Mouse (Mus musculus): ENCODE results near the gene Rab26. TPM values are rescaled to one million over a fixed set of nuclear protein-coding genes. Genes with fewer than 3 reads are reported as not detected.

The Rab26 gene
- polyA plus RNA-seq, 1 experiment: 0.42 TPM

- Histone ChIP-seq H3K4me3 (ENCODE audit: insufficient read depth, poor library complexity, severe bottlenecking) (no peak overlapping the region), H3K79me3 (ENCODE audit: low read depth) (peaks cover 2% of the 10 kb centered on the region), H3ac (ENCODE audit: control insufficient read depth, insufficient read length, low read depth) (no peak overlapping the region), H3K36me3 (ENCODE audit: control insufficient read depth, insufficient read depth) (peaks cover 64% of the 10 kb centered on the region), H3K79me2 (ENCODE audit: control insufficient read depth, insufficient read depth) (no peaks in the 10 kb centered on the region), H3K27me3 (ENCODE audit: control insufficient read depth, insufficient read depth, insufficient read length) (no peaks in the 10 kb centered on the region)
- TF ChIP-seq FOSL1 (IDR thresholded peaks at IDR 0.05; ENCODE audit: insufficient read depth, low read length, poor library complexity, severe bottlenecking) (no peak), MYOD1 (IDR thresholded peaks at IDR 0.05; ENCODE audit: control insufficient read depth, insufficient read length, low read depth) (no peak), CEBPB (IDR thresholded peaks at IDR 0.05; ENCODE audit: low read depth) (no peak), CTCF (IDR thresholded peaks at IDR 0.05; ENCODE audit: control insufficient read depth, insufficient read depth, insufficient read length) (no peak), MAX (IDR thresholded peaks at IDR 0.05) (no peak), MYOG (IDR thresholded peaks at IDR 0.05; ENCODE audit: control insufficient read depth, extremely low read depth, insufficient read length) (no peak), USF1 (IDR thresholded peaks at IDR 0.05; ENCODE audit: low read depth) (no peak)
Observed at GRCm38 (mm10) chr17:24513609-24514008, 20.4 kb downstream of the Rab26 start.

- H3K4me3 ChIP-seq (ENCODE audit: insufficient read depth, poor library complexity, severe bottlenecking): no peak overlapping the region
- H3ac ChIP-seq (ENCODE audit: control insufficient read depth, insufficient read length, low read depth): no peak overlapping the region
- H3K79me2 ChIP-seq (ENCODE audit: control insufficient read depth, insufficient read depth): no peaks in the 10 kb centered on the region
- H3K27me3 ChIP-seq (ENCODE audit: control insufficient read depth, insufficient read depth, insufficient read length): no peaks in the 10 kb centered on the region
- no peak for TF ChIP-seq MYOD1 (IDR thresholded peaks at IDR 0.05; ENCODE audit: control insufficient read depth, insufficient read length, low read depth)
- no peak for TF ChIP-seq MYOG (IDR thresholded peaks at IDR 0.05; ENCODE audit: control insufficient read depth, extremely low read depth, insufficient read length)
- no peak for TF ChIP-seq CEBPB (IDR thresholded peaks at IDR 0.05; ENCODE audit: low read depth)
- TF ChIP-seq CTCF (IDR thresholded peaks at IDR 0.05; ENCODE audit: control insufficient read depth, insufficient read depth, insufficient read length): no peak
- no peak for TF ChIP-seq FOSL1 (IDR thresholded peaks at IDR 0.05; ENCODE audit: insufficient read depth, low read length, poor library complexity, severe bottlenecking)
- no peak for TF ChIP-seq MAX (IDR thresholded peaks at IDR 0.05)
- no peak for TF ChIP-seq USF1 (IDR thresholded peaks at IDR 0.05; ENCODE audit: low read depth)
- H3K36me3 ChIP-seq (ENCODE audit: control insufficient read depth, insufficient read depth): peaks cover 37% of the 10 kb centered on the region
- no peaks in the 10 kb centered on the region for H3K79me3 ChIP-seq (ENCODE audit: low read depth)
Observed at GRCm38 (mm10) chr17:24507806-24508460, 26.1 kb downstream of the Rab26 start.

- no peak overlapping the region for H3K4me3 ChIP-seq (ENCODE audit: insufficient read depth, poor library complexity, severe bottlenecking)
- no peaks in the 10 kb centered on the region for H3K27me3 ChIP-seq (ENCODE audit: control insufficient read depth, insufficient read depth, insufficient read length)
- H3K79me3 ChIP-seq (ENCODE audit: low read depth): no peaks in the 10 kb centered on the region
- no peaks in the 10 kb centered on the region for H3K79me2 ChIP-seq (ENCODE audit: control insufficient read depth, insufficient read depth)
- TF ChIP-seq MYOD1 (IDR thresholded peaks at IDR 0.05; ENCODE audit: control insufficient read depth, insufficient read length, low read depth) (no peak), MYOG (IDR thresholded peaks at IDR 0.05; ENCODE audit: control insufficient read depth, extremely low read depth, insufficient read length) (no peak), CTCF (IDR thresholded peaks at IDR 0.05; ENCODE audit: control insufficient read depth, insufficient read depth, insufficient read length) (no peak)
- H3K36me3 ChIP-seq (ENCODE audit: control insufficient read depth, insufficient read depth): peaks cover 35% of the 10 kb centered on the region
- H3ac ChIP-seq (ENCODE audit: control insufficient read depth, insufficient read length, low read depth): no peak overlapping the region
Observed at GRCm38 (mm10) chr17:24507129-24507664, 26.8 kb downstream of the Rab26 start.

- TF ChIP-seq CEBPB (IDR thresholded peaks at IDR 0.05; ENCODE audit: low read depth) (no peak), USF1 (IDR thresholded peaks at IDR 0.05; ENCODE audit: low read depth) (no peak), FOSL1 (IDR thresholded peaks at IDR 0.05; ENCODE audit: insufficient read depth, low read length, poor library complexity, severe bottlenecking) (no peak), CTCF (IDR thresholded peaks at IDR 0.05; ENCODE audit: control insufficient read depth, insufficient read depth, insufficient read length) (no peak), MYOD1 (IDR thresholded peaks at IDR 0.05; ENCODE audit: control insufficient read depth, insufficient read length, low read depth) (no peak), MYOG (IDR thresholded peaks at IDR 0.05; ENCODE audit: control insufficient read depth, extremely low read depth, insufficient read length) (no peak), MAX (IDR thresholded peaks at IDR 0.05) (no peak)
- H3K79me3 ChIP-seq (ENCODE audit: low read depth): no peaks in the 10 kb centered on the region
- no peaks in the 10 kb centered on the region for H3K79me2 ChIP-seq (ENCODE audit: control insufficient read depth, insufficient read depth)
- peaks cover 2% of the 10 kb centered on the region for H3K27me3 ChIP-seq (ENCODE audit: control insufficient read depth, insufficient read depth, insufficient read length)
- peaks cover 34% of the 10 kb centered on the region for H3K36me3 ChIP-seq (ENCODE audit: control insufficient read depth, insufficient read depth)
- no peak overlapping the region for H3ac ChIP-seq (ENCODE audit: control insufficient read depth, insufficient read length, low read depth)
- no peak overlapping the region for H3K4me3 ChIP-seq (ENCODE audit: insufficient read depth, poor library complexity, severe bottlenecking)
Observed at GRCm38 (mm10) chr17:24506332-24507070, 27.5 kb downstream of the Rab26 start.

GRCm38 (mm10) chr17:24505286-24505955 is 28.6 kb downstream of the Rab26 start:
- H3K79me3 ChIP-seq (ENCODE audit: low read depth): no peaks in the 10 kb centered on the region
- TF ChIP-seq USF1 (IDR thresholded peaks at IDR 0.05; ENCODE audit: low read depth) (no peak), CTCF (IDR thresholded peaks at IDR 0.05; ENCODE audit: control insufficient read depth, insufficient read depth, insufficient read length) (no peak), MYOD1 (IDR thresholded peaks at IDR 0.05; ENCODE audit: control insufficient read depth, insufficient read length, low read depth) (no peak), MYOG (IDR thresholded peaks at IDR 0.05; ENCODE audit: control insufficient read depth, extremely low read depth, insufficient read length) (no peak), MAX (IDR thresholded peaks at IDR 0.05) (no peak), FOSL1 (IDR thresholded peaks at IDR 0.05; ENCODE audit: insufficient read depth, low read length, poor library complexity, severe bottlenecking) (no peak), CEBPB (IDR thresholded peaks at IDR 0.05; ENCODE audit: low read depth) (no peak)
- no peak overlapping the region for H3ac ChIP-seq (ENCODE audit: control insufficient read depth, insufficient read length, low read depth)
- H3K4me3 ChIP-seq (ENCODE audit: insufficient read depth, poor library complexity, severe bottlenecking): no peak overlapping the region
- peaks cover 8% of the 10 kb centered on the region for H3K27me3 ChIP-seq (ENCODE audit: control insufficient read depth, insufficient read depth, insufficient read length)
- H3K36me3 ChIP-seq (ENCODE audit: control insufficient read depth, insufficient read depth): peaks cover 24% of the 10 kb centered on the region
- no peaks in the 10 kb centered on the region for H3K79me2 ChIP-seq (ENCODE audit: control insufficient read depth, insufficient read depth)

Data from C2C12 (cell line).